Mouse (Mus musculus) kidney, adult 10 weeks (tissue): ENCODE measurements around the gene Zfp971. TPM values are rescaled to one million over a fixed set of nuclear protein-coding genes. Genes with fewer than 3 reads are reported as not detected.

Source experiments
- polyA plus RNA-seq: library from polyadenylated mRNA; stranded (reverse); fragments of 350-450 nt; fragmentation: Illumina TruSeq; extraction: RNeasy Lipid Tissue Mini Kit (QIAGEN cat#74804); gene quantifications from one replicate; pipeline ENCODE4 v1.2.3, GENCODE M21; 2014; ENCODE audit warnings: low read depth, low replicate concordance

Gene Zfp971
- 66.6 TPM for polyA plus RNA-seq

DNA sequence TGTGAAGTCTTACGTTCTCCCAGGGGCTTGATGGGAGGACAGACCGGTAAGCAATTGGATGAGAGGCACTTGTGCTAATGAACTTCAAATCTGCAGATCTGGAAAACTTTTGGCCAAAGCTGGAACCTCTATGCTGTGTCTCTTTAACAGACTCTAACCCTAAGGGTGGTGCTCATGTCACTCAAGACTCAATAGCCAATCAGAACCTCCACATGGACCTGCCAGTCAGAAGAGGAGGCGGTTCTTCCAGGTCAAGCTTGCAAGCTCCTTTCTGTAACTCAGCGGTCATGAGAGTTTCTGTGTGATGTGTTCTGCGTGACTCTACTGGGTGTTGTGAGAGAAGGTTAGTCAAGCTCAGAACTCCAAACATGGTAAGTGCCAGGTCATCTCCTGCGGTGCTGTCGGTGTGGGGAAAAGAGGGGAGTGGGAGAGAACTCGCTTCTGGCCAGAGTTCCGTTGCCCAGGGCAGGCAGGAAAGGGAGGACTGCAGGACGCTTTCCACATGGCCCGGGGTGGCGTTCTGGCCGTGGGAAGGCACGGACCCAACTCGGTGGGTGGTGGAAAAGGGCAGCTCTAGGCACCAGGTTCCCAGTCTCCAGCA is at the start of gene Zfp971:
Gene Zfp971, plus strand, starts transcription at position 274 of the 601 bp plus-strand sequence.

DNA sequence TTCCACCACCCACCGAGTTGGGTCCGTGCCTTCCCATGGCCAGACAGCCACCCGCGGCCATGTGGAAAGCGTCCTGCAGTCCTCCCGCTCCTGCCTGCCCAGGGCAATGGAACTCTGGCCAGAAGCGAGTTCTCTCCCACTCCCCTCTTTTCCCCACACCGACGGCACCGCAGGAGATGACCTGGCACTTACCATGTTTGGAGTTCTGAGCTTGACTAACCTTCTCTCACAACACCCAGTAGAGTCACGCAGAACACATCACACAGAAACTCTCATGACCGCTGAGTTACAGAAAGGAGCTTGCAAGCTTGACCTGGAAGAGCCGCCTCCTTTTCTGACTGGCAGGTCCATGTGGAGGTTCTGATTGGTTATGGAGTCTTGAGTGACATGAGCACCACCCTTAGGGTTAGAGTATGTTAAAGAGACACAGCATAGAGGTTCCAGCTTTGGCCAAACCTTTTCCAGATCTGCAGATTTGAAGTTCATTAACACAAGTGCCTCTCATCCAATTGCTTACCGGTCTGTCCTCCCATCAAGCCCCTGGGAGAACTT is 55.2 kb downstream of the Zfp971 start, which contains the start of gene Zfp931:
Gene Zfp931, minus strand, starts transcription at position 311 of the 552 bp plus-strand sequence.

Other genes with a start within 250 kb of the Zfp971 start
- 116 TPM for gene Gm14325, start 182.9 kb upstream of the Zfp971 start, polyA plus RNA-seq
- 7.1 TPM for gene Gm14327, start 126.2 kb upstream of the Zfp971 start, polyA plus RNA-seq
- gene Zfp972, start 97.7 kb upstream of the Zfp971 start, polyA plus RNA-seq = not detected
- gene Gm14326, start 66.0 kb upstream of the Zfp971 start, polyA plus RNA-seq = 71.4 TPM
- gene Zfp931, start 55.2 kb downstream of the Zfp971 start, polyA plus RNA-seq = 88.4 TPM
- gene Phactr3, start 95.7 kb downstream of the Zfp971 start, polyA plus RNA-seq = not detected